Mouse (Mus musculus) cerebellum, postnatal 25 days (tissue): ENCODE results near the gene Abhd14b.
"Not testable (repeated sequence)": the region's sequence is repeated elsewhere in the genome, so short reads cannot be mapped to it uniquely, and the experiment has no call there.

Source experiments
- DNase-seq, 2 experiments: peaks; one replicate each; pipeline ENCODE4 v3.0.0; 2021; ENCODE audit warnings: mixed read lengths in 2 of 2

Abhd14b gene

DNA sequence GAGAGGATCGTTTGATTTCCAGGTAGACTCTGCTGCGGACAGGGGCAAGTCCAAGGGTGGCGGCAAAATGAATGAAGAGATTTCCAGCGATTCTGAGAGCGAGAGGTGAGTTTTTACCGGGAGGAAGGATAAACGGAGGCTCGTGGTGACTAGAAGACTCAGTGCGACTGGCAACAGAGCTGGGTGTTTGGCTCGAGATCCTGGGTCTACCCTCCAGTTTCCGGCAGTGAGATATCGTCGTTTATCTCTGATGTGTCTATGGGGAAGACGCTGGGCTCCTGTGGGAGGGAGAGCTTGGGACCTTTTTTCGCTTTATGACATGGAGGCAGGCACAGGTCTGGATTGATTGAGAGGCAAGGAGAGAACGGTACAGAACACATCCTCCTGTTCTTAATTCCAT, 30.4 kb downstream of the Abhd14b start:
- peak in 1 of 2 experiments; percentile 14 for DNase-seq

DNA sequence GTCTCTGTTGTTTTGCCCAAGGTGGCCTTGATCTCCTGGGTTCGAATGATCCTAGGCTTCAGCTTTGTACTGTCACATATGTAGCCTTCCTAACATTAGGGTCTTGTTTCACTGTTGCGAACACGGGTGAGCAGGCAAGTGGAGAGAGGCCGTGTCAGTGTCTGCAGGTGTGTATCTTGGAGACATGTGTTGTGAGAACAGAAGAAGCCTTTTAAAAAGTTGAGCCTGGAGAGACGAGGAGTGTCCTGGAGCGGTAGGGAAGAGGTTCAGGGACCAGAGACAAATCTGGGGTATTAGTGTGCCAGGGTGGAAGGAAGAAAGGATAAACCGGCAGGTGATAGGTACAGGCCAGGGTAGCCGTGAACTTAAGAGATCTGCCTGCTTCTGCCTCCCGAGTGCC, 30.8 kb downstream of the Abhd14b start:
- no peak for DNase-seq

DNA sequence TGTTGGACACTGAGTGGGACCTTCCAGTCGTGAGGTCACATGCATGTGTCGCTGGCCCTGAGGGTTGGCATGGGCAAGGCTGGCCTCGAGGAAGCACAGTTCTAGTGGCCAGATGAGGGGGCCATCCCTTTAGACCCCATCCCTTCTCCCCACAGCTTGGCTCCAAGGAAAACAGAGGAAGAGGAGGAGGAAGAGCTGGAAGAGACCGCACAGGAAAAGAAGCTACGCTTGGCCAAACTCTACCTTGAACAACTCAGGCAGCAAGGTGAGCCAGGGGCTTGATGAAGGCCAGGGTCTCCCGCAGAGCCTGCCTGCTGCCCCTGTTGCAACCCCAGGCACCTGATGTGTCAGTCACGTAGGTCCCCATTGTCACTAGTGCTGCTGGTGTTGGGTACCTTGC, 33.3 kb downstream of the Abhd14b start:
- DNase-seq: no peak

- DNase-seq: no peak
These were observed 33.8 kb downstream of the Abhd14b start for GRCm38 (mm10) chr9:106481075-106481474.

GRCm38 (mm10) chr9:106481676-106482075, 34.4 kb downstream of the Abhd14b start:
- DNase-seq: no peak

DNA sequence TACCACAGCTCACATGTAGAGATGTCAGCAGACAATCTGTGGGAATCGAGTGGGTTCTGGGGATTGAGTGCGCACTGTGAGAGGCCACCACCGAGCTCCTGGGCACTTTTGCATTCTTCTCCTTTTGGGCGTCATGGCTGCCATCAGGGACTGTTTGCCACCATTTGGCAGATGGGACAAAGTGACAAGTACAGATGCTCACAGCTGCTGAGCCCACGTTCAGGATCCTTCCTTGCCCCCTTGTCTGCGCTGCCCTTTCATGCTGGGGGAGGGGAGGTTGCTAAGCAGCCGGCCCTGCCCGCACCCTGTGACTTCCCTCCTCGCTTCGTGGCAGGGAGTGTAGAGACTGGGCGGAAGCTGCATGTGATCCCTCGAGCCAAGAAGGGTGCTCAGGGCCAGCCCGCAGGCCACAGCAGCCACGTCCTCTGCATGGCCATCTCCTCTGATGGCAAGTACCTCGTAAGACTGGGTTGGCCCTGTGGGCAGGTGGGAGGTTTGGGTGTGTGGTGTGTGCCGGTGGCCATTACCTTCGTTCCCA, 35.4 kb downstream of the Abhd14b start:
- DNase-seq: no peak

- no peak for DNase-seq
These were observed 35.9 kb downstream of the Abhd14b start for GRCm38 (mm10) chr9:106483136-106483535.

GRCm38 (mm10) chr9:106483606-106484005, 36.3 kb downstream of the Abhd14b start:
- no peak for DNase-seq

- no peak for DNase-seq
These were observed 37.8 kb downstream of the Abhd14b start for GRCm38 (mm10) chr9:106485076-106485475.

- DNase-seq: not testable (repeated sequence)
These were observed 40.3 kb downstream of the Abhd14b start for GRCm38 (mm10) chr9:106487602-106488001.

GRCm38 (mm10) chr9:106499667-106500066, 52.4 kb downstream of the Abhd14b start, which contains the start of gene Iqcf1:
Gene Iqcf1, plus strand, starts transcription at chr9:106499967.
- DNase-seq: no peak

GRCm38 (mm10) chr9:106501846-106502245, 54.6 kb downstream of the Abhd14b start:
- DNase-seq: no peak
